Mouse (Mus musculus) adrenal gland, adult (tissue): ENCODE results near the gene Pnpla1.
A peak's percentile ranks its signal among the peaks of the same experiment; 100 is the strongest.

Source experiments
- DNase-seq, 2 experiments: peaks; one replicate each; pipeline ENCODE4 v3.0.0; 2022 to 2023; ENCODE audit warnings: low spot score in 1 of 2; ENCODE audit not compliant: inconsistent age in 2 of 2

Pnpla1 gene

DNA sequence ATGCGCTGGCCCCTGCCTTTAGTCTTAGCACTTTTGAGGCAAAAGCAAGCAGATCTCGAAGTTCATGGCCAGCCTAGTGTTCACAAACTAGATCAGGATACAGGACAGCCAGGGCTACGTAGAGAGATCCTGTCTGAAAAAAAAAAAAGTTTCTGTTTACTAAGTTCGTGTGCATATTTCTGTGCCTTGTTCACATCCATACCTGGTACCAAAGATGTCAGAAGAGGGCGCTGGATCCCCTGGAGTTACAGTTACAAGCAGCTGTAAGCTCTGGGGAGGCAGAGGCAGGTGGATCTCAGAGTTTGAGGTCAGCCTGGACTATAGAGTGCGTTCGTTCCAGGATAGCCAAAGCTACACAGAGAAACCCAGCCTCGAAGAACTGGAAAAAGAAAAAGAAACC, 24.6 kb downstream of the Pnpla1 start:
- no peak for DNase-seq

DNA sequence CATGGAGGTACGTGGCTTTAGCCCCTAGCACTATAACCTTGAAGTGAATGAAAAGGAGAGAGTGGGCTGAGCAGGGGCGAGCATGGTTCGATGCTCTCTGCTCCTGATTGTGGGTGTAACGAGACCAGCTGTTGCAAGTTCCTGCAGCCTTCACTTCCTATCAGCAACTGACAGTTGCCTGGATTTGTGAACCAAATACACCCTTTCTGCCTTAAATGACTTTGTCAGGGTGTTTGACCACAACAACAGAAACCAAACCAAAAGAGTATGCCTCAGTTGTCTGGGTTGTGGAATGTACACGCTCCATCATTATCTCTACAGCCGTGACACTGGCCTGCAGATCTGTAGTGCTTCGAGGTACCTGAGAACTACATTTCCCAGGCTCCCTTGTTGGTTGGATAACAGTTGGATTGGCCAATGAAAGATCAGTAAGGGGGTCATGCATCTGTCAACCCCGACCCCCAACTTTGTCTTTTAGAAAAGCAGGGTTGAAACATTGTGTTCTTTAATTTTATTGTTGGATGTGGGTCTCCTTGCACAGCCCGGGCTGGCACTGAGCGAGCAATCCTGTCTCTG, 25.8 kb downstream of the Pnpla1 start:
- no peak for DNase-seq

DNA sequence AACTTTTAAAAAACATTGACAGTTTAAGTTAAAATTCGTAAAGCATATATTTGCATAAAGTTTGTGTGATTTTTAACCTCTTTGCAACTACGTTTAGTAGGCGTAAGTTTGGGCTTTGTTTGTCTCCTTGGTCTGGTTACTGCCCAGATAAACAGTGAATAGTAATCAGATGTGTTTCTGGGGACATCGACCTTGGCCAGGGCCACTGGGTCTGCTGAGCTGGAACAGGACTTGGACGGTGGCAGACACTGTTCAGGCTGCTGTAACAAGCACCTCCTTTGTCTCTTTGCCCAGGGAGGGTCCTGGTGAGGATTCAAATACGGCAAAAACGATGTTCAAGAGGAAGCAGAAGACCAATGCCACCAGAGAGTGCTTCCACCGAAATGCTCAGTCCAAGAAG, 27.0 kb downstream of the Pnpla1 start:
- no peak for DNase-seq

DNA sequence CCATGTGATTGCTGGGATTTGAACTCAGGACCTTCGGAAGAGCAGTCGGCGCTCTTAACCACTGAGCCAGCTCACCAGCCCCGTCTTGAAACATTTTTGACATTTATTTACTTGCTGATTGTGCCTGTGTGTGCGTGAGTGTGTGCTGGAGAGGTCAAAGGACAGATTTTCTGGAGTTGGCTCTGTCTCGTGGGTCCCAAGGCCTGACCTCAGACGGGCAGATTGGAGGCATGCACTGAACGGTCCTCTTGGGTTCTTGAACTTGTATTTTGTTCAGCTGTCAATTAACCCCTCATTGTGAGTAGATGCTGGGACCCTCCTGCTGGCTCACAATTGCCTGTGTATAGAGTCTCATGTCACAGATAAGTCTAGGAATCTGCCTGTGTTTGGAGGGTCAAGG, 28.1 kb downstream of the Pnpla1 start:
- DNase-seq: no peak

DNA sequence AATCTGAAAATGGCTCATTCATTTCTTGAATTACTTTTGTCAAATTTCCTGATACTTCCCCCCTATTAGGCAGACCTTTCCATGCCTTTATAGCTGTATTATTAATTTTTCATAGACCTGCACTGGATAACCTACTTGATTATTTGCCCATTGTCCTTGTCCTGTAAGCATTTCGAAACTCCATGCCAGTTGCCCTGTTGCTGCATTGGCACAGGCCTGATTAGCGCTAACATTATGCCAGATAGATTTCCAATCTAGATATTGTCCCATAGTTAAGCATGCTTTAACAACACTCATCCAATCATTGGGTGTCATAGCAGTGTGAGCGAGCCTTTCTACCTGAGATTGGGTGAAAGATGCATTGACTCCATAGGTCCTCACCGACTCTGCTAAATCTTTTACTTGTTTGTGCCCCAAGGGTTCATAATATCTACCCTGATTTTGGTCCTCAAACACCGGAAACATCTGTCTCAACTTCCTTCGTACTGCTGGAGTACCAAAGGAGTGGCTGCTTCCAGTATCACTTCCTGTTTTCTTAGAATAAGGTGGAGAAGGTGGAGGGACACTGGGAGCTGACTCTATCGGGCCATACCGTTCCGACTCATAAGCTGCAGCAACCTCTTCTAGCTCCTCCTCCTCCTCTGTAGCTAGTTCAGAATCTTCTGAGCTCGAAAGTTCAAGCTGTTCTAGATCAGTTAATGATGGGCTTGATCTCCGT, 36.0 kb downstream of the Pnpla1 start:
- DNase-seq: no peak

DNA sequence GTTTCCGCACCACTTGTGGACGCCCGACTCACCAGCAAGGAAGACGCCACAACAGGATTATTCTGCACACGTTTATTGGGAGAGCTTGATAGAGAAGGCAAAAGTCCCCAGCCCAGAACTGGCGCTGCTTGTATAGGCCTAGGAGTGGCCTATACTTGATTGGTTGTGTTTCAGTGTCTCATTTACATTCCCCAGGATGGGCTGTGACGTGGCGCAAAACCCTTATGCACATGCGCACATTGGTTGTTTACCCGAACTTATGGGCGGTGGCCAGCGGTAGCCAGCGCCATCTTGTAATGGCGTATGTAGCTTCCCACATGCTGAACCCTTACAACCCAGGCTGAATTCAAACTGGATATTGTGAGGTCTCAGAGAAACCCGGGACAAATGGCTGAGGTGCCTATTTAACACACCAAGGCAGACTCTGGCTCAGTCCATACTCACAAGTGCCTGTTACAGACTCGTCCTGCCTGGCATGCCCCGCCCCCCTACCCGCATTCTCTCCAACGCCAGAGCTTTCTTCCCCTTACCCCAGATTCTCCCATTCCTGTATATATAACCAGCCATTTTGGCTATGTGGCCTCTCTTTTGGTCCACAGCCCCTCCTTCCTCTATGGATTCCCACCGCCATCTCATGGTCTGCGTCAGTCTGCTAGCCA, 37.1 kb downstream of the Pnpla1 start:
- DNase-seq: no peak

DNA sequence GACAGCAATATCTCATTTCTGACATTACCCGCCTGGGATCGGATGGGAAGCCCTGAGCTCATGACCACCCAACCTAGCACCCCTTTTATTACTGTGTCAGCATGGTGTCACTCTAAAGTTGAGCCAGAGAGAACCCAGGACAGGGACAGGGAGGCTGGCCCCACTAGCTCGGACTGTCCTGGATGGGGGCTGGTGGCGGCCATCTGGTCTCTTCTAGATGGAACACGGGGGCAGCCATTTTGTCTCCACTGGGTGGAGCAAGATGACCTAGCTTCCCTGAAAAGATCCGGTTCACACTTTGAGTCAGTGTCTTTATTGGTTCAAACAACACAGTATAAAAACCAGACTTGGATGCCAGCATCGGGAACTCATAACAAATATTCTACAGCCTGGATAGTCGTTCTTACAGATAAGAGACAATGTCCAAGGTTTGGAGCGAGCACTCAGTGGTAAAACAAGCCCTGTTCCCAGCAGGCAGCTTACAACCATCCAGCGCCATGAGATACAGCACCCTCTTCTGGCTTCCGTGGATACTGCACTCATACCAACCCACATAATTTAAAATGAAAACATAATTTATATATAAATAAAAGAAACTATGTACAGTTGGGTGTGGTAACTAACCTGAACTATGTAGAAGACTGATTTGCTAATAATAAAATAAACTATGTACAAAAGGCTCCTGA, 38.0 kb downstream of the Pnpla1 start:
- DNase-seq: no peak

DNA sequence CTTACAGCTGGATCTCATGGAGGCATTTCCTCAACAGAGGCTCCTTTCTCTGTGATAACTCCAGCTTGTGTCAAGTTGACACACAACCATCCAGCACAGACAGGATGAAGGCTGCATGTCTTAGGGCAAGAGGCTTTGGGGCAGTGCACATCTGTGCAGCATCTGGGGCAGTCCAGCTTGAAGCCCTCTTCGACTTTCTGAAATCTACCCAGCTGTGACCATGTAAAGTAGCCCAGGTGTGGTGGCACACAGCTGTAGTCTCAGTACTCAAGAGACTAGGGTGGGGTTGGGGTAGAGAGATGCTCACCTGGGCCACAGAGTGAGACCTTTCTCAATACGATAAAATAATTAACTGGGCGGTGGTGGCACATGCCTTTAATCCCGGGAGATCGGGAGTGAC, 39.6 kb downstream of the Pnpla1 start:
- no peak for DNase-seq

DNA sequence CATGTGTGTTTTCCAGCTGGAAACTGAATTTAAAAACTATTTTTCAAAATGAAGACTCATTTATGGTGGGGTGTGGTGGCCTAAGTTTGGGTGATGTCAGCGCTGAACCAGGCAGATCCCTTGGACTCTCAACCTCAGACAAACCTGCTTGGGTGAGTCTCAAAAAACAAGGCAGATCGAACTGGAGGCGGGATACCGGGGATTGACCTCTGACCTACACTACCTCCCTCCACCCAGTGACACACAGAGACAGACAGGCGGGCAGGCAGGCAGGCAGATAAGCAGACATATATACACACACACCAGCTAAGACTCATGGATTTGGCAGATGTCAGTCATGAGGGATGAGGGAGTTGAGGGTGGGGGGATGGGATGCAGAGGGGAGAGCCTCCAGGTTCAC, 40.0 kb downstream of the Pnpla1 start:
- no peak for DNase-seq

DNA sequence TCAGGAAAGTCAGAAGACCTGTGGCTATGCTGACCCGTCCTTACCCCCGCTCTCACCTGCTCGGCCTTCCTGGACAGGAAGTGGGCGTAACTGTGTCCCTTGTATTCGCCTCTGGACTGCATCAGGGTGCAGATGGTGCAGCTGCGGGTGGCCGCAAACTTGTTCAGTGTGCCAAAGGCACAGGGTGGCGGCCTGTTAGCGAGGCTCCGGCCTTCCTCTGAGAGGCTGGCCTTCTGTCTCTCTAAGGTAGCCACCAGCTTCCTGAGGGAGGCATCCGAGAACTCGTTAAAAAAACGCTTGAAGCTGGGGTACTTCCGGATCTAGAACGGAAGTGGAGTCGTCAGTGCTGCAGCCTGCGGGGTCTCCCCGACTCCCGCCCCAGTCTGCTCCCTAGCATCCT, 41.2 kb downstream of the Pnpla1 start:
- no peak for DNase-seq

DNA sequence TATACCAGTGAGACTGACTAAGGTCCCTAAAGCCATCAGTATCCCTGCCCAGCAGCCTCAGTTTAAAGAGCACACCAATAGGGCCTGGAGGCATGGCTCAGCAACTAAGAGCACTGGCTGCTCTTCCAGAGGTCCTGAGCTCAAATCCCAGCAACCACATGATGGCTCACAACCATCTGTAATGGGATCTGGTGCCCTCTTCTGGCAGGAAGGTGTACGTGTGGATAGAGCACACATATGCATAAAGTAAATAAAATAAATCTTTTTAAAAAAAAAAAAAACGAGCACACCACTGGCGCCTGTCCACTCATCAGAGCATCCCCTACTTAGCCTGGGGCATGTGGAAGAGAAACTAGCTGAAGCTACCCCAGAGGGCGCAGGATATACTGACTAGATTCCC, 43.3 kb downstream of the Pnpla1 start:
- no peak for DNase-seq

DNA sequence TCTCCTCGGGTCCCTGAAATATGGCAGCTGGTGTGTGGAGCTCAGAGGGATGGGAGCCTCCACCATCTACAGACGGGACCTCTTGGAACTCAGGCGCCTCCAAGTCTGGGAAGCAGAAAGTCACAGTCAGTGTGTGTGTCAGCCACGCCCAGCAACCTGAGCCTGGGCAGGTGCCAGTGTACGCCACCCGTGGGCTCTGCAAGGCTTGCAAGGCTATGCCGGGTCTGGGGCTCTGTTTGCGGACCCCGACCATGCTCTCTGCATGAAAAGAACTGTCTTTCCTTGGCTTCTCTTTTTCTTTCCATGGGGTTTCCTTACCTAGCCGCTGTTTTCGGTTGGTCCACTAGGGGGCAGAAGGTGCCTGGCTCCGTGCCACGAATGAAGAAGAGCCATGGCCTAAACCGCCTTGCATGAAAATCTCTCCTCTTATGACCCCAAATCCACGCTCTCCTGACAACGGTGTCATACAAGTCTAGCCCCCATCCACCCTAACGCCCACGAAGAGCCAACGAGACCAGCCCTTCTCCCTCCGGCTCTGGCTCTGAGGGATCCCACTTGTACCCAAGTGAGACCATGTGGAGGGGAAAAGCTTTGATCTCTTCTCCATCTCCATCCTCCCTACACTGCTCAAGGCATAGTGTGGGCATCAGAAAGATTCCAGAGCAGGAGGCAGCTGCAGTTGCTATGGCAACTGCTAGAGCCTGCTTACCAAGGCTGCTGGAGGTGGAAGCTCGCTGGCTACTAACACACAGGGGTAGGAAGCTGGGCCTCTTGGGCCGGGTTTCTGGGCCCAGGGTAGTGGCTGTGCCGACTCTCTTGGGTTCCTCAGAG, 46.5 kb downstream of the Pnpla1 start:
- DNase-seq: peak; percentile 61 to 92

DNA sequence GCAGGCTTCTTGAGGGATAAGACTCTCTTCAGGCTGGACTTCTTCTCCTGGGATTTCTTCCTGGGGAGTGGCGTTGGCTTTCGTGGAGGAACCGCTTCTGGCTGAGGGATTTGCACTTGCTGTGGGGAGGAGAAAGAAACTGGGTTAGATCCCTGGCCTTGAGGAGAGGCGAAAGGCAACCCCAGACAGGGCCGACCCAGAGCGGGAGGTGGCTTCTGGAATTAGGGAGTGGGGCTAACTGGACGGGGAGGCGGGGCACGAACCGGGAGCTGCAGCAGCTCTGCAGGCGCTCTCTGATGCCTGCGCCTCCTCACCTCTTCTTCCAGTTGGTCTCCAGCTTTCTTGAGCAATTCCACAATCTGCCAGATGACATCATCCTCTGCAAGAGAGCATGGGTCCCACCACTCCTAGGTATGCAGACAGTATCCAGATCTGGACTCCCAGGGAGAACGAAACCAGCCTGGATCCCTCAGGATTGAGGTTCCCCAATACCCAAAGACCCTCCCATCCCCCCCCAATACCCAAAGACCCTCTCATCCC, 47.2 kb downstream of the Pnpla1 start:
- no peak for DNase-seq

DNA sequence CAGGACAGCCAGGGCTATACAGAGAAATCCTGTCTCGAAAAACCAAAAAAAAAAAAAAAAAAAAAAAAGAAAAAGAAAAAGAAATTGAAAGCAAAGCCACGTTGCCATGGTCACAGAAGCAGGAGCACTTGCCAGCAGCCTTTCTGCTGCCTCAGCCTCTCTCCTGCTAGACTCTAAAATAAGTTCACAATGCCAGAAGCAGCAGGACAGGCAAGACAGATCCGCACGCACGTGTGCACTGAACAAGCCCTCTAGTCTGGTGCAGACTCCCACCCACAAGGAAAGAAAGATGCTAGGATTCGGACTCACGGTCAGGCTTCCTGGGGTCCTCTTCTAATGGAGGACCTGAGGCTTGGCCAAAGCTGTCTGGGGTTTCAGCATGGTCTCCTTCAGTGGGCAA, 49.7 kb downstream of the Pnpla1 start:
- DNase-seq: no peak

DNA sequence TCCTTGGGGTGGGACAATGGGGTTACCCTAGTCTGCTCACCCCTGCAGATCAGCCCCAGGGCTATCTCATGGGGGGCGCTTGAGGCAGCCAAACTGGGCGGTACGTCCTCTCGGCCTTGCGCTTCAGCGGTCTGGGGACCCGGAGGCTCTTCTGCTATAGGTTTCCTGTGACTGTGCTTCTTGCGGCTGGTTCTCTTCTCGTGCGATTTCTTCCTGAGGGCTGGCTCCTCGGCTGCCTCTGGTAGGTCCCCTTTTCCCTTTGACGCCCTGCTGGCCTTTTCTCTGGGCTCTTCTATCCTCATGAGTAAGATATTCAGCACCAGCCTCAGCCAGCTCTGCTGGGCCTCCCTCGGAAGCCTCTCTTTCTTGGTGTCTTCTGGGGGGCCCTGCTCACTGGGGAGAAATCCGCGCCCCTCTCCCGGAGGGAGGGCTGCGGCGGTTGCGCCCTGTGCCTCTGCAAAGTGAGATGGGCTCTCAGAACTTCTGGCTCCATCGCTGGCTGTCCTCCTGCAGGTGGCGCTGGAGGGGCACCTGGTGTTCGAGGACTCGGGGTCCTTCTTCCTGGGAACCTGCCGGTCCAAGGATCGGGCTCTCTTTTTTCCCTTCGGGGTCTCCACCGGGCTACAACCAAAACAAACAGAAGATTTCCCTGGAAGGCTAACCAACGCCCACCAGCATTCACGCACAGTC, 51.2 kb downstream of the Pnpla1 start:
- DNase-seq: peak; percentile 43 to 74

DNA sequence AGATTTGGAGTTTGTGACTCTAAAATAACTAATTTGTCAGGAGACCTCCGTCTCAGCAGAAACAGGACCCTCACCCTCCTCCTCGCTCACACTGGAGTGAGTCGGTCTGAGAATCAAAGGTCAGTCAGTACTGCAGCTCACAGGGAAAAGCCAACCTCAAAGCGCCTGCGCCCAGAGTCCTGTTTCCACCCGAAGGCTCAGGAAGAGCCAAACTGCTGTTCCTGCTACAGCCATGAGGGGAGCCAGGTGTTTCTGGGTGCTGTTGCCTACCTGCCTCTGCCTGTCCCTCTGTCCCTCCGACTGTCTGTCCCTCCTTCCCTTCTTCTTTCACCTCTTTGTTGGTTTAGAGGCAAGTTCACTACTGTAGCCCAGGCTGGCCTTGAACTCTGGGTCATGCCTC, 51.9 kb downstream of the Pnpla1 start:
- DNase-seq: no peak

DNA sequence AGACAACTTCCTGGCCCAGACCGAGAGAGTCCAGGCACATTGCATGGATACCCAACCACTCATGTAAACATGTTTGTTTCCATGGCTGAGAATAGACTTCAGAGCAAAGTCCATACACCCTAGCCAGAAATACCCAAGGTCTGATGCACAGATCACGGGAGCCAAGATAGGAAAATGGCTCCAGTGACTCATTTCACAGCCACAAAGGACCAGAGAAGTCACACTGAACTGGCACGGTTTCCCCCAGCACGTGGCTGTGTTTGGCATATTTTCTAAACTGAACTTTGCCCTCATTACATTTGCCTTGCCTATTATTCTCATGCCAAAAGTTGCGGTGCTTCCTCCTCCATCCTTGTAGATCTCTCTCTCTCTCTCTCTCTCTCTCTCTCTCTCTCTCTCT, 55.0 kb downstream of the Pnpla1 start:
- DNase-seq: peak; percentile 51 to 83

DNA sequence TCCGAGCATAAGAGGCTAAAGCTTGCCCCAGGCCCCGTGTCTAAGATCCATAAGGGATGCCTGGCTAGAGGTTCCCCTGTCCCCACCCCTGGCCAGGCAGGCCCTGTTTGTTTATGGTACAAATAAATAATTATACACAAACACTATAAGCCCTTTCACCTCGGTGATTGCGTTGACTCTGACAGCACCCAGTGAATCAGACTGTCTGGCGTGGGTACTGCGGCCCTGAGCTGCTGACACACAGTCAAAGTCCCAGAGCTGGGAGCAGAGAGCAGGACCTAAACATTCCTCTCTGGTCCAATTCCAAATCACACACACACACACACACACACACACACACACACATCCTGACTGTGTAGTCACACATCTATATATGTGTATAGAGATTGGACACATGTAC, 55.7 kb downstream of the Pnpla1 start:
- peak in 1 of 2 experiments; percentile 67 for DNase-seq

DNA sequence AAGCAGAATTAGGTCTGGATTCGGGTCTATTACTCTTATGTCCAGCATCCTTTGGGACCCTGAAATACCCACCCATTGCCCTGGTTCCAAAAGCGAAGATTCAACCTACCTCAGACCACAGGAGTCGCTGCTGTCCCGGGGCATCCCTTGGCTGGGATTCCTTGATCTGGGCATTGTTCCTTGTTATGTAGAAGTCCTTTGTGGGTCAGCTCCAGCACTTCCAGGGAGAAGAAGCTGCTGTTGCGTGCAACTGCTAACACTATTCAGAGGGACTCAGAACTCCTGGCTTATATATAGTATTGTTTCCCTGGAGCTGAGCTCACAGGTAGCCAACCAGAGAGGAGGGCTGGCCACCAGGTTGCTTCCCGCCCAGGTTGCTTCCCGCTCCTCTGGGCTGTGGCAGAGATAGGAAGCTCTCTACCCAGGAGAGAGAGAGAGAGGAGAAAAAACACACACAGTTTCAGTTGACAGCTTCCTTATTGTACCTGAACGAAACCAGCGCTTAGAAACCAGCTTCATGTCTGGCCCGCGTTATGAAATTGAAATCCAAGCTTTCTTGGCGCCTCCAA, 56.9 kb downstream of the Pnpla1 start, which contains the start of gene 4930539E08Rik:
4930539E08Rik (minus strand) TSS at position 265 of the 569 bp plus-strand sequence.
- no peak for DNase-seq

DNA sequence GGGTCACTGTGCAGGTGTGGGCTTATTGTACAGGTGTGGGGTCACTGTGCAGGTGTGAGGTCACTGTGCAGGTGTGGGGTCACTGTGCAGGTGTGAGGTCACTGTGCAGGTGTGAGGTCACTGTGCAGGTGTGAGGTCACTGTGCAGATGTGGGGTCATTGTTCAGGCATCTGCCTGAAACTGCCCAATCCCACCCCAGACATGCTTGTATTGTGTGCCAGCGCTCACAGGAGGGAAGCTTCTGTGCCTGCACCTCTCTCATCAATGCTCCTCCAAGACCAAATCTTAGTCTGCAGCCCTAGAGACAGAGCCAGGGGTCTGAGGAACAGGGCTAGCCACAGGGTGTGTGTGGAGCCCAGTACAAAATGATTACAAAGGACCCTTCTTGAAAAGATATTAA, 58.3 kb downstream of the Pnpla1 start:
- no peak for DNase-seq
